Mouse (Mus musculus): ENCODE measurements around the gene Phykpl.
A peak's percentile ranks its signal among the peaks of the same experiment; 100 is the strongest.

Gene Phykpl

DNA sequence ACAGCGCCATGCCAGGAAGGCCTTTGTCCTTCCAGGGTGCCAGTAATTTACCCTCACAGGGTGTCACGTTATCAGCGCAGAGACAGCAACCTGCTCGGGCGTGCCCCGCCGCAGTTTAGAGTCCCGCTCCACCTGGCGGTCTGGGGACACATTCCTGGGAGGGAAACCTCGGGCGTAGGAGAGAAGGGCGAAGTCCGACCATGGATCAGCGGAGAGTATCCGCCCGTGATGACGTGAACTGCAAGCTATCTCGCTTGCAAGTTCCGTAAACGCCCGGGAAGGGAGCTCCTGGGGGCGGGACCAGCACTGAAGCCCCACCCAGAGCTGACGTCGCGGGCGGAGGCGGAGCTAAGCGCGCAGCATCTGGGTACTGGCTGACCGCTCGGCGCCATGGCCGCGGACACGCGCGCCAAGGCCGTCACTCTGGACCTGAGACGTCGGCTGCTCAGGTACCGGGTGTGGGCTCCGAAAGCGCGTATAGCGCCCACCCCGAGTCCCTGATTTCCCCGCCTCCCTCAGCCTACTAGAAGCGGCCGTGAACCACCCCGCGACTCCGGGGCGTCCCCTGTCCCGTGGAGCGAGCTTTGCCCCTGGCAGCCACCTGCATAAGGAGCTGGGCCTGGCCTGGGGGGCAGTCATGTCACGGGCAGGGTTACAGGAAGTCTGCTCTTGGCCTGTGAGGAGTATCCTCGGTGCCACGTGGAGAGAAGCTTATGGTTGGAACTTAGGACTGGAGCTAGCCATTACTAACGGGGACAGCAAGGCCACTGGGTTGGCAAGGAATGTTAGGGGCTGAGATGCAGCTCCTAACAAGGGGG, at the start of gene Phykpl:
TSS of gene Phykpl (plus strand) at position 327 of the 818 bp plus-strand sequence.
- peak; percentile 95 for DNase-seq (ENCODE audit: low spot score)

- DNase-seq (ENCODE audit: low spot score) = no peak
Observed at GRCm38 (mm10) chr11:51538388-51538787, 46.2 kb upstream of the Phykpl start.

DNA sequence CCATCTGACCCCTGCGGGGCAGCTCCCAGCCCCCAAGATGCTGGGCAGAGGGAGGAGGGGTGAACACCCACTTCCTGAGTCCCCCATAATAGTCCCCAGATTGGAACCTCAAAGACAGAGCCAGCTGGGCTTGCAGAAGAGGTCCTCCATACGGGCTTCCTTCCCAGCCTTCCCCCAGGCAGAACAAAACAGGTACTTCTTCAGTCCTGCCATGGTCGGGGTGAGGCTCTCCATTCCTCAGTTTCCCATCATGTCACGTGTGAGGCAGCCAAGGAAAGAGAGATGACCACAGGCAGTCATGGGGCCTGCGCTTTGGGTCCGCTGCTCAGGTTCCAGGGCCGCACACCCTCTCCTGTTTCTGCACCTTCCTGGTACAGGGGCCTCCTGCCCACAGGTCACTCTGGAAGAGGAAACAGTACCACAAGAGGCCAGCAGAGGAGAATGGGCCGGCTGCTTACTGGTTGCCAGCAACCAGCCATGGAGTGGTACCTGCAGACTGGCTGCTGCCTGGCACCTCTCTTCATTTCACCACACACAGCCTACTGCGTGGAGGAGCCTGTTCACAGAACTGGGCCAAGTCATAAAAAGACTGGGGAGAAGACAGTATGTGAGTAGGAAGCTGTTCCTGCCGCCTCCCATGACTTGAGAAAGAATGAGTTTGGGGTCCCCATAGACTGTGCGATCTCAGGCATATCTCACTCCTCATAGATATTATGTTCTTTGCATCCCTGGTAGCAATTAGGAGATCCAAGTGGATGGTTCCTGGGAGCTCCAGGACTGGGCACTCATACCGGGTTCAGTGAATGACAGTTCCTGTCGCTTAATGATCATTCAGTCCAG, 45.4 kb upstream of the Phykpl start:
- DNase-seq (ENCODE audit: low spot score) = no peak

- DNase-seq (ENCODE audit: low spot score) = peak; percentile 92
Observed at GRCm38 (mm10) chr11:51539759-51540282, 44.7 kb upstream of the Phykpl start.

- peak; percentile 8 for DNase-seq (ENCODE audit: low spot score)
Observed at GRCm38 (mm10) chr11:51542424-51542823, 42.1 kb upstream of the Phykpl start.

DNA sequence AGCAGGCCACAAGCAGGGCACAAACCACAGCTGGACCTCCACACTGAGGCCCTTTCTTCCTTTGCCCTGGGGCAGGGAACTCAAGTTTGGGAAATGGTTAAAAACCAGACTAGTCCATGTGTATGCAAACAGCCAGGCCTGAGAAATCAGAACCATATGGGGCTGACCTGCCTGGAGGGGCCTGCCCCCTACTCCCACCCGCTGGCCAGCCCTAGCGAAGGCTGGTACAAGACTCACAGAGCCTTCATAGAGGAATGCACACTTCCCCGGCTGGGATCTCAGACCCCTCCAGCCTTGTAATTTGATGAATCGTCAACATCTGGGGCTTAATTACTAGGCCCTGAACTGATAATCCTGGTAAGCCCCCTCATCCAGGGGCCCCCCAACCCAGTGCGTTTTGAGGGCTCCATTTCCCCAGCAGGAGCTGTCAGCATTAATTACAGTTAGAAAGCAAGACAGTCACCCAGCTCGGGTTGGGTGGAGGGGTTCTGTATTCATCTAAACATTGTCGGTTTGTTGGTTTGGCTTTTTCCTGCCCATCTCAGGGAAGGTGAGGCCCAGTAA, 41.0 kb upstream of the Phykpl start:
- no peak for DNase-seq (ENCODE audit: low spot score)

DNA sequence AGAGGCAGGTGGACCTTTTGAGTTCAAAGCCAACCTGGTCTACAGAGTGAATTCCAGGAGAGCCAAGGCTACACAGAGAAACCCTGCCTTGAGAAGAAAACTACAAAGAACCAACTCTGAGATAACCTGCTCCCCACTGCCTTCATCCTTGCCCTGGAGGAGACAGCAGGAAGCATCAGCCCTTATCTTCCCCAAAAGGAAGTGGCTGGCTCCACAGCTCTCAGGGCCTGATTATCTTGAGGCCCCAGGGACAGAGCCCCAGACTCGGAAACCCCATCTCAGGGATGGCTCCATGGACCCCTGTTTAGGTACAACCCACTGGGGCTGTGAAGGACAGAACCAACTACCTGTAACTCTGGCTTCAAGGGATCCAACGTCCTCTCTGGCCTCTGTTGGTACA, 40.1 kb upstream of the Phykpl start:
- DNase-seq (ENCODE audit: low spot score) = no peak

DNA sequence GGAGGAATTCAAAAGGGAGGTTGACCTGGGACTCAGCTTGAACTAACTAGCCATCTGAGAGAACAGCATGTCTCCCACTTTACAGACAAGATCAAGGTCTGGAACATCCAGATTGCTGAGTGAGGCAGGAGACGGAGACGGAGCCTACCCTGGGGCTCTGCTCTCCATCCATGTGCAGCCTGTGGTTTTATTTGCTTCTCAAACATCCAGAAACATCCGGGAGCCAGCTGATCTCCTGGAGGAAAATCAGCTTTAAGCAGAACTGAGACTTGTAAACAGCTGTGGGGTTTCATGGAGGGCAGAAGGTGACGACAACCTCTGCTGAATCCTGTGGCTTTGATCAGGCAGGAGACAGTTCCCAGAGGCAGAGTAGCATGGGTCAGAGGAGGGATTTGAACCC, 38.7 kb upstream of the Phykpl start:
- no peak for DNase-seq (ENCODE audit: low spot score)

DNA sequence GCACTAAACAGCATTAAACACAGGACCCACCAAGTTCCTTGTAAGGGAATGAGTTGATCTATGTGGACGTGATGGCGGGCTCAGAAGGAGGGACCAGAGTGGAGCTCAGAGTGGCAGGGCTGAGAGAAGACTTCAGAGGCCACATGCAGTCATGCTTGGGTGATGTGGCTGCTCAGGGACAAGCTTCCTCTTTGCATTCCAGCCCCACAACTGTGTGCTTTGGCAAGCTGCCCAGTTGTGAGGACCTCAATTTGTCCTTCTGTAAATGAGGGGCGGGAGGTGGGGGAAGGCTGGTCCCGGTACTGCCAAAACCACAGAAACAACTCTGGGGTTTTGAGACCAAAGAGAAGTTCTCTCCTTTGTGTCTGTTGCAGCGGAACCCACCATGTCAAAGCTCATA, 33.3 kb upstream of the Phykpl start:
- no peak for DNase-seq (ENCODE audit: low spot score)

- no peak for DNase-seq (ENCODE audit: low spot score)
Observed at GRCm38 (mm10) chr11:51552091-51552490, 32.5 kb upstream of the Phykpl start.

DNA sequence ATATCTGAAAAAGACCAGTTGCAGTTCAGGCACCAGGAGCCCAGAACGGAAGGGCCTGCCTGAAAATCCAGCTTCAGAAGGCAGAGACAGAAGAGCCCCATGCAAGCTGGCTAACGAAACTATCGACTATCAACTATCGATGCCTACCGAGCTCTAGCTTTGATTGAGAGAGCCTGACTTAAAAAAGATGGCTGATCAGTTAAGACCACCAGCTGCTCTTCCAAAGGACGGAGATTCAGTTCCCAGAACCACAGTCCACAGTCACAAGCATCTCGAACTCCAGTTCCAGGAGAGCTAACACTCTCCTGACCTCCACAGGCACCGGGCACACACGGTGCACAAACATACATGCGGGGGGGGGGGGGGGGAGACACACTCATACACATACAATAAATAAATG, 30.0 kb upstream of the Phykpl start:
- DNase-seq (ENCODE audit: low spot score) = no peak

GRCm38 (mm10) chr11:51555066-51555465, 29.5 kb upstream of the Phykpl start:
- no peak for DNase-seq (ENCODE audit: low spot score)

DNA sequence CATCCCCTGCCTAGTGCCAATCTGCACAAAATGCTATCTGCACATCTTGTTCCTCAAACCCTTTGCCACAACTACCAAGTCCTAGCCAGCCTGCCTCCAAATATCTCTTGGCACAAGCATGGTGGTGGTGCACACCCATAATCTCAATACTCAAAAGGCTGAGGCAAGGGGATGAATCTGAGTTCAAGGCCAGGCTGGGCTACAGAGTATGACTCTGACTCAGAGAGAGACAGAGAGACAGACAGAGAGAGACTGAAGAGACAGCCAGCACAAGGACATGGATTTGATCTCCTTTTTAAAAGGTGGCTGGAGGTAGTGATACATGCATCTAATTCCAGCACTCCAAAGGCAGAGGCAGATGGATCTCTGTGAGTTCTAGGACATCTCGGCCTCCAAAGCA, 21.3 kb upstream of the Phykpl start:
- no peak for DNase-seq (ENCODE audit: low spot score)

DNA sequence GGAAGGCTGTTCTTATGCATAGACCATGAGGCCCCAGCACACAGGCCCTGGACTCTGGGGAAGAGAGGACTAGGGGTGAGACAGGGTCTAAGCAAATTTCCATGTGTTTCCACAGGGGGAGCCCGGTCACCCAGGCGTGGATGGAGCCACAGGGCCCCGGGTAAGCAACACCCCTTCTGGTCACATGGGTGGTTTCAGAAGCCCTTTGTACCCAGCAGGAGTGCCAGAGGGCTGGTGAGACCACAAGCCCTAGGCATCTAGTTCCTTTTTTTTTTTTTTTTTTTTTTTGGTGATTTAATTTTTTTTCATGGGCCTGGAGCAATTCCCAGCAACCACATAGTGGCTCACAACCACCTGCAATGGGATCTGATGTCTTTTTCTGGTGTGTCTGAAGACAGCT, 19.5 kb upstream of the Phykpl start:
- no peak for DNase-seq (ENCODE audit: low spot score)

- no peak for DNase-seq (ENCODE audit: low spot score)
Observed at GRCm38 (mm10) chr11:51565951-51566350, 18.6 kb upstream of the Phykpl start.

DNA sequence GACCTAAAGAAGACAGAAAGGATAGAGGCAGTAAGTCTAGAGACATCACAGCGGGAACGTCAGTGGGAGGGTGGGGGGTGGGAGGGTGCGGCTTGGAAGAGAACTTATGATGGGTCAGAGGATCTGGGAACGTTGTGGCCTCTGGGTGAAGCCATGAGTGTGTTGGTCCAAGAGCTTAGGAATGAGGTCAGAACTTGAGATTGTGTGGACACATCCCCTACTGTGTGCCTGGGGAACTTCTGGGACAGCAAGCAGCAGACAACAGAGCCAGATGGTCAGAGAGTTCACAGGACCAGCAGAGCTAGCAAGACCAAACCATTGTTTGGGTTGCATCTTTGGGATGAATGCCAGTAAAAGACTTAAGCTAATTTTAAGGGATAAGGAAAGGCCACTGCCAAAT, 15.8 kb upstream of the Phykpl start:
- no peak for DNase-seq (ENCODE audit: low spot score)

DNA sequence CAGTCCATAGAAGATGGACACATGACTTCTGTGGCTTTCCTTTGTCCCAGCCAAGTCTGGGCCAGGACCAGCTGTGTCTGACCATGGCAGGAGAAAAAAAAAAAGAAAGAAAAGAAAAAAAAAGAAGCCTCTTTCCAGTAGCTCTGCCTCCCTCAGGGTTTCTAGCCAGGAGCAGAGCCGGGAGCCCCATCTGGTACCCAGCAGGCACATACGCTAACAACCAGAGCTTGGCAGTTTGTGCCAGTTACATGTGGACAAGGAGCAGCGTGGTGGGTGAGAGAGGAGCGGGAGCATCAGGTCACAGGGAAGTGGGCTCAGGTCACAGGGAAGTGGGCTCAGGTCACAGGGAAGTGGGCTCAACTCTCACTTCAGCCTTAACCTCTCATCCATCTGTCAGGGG, 8.1 kb upstream of the Phykpl start:
- DNase-seq (ENCODE audit: low spot score) = no peak

- DNase-seq (ENCODE audit: low spot score) = no peak
Observed at GRCm38 (mm10) chr11:51577587-51577986, 7.0 kb upstream of the Phykpl start.

- no peak for DNase-seq (ENCODE audit: low spot score)
Observed at GRCm38 (mm10) chr11:51579024-51579423, 5.5 kb upstream of the Phykpl start.

DNA sequence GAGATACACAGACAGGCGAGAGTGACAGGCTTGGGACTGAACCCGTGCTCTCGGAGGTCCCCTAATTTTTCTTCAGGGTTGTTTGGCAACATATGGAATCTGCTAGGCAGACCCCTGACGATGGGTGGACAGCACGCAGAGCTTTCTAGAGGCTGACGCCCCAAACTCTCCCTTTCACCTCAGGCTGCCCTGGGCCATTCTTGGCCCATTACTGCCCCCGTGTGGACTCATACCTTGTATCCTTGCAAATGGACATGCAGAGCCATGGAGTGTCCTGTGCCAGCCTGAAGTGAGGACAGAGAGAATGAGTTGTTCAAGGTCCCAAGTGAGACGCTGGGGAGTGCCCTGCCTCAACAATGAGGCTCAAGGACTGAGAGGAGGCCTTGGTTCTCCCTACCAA, 1.8 kb upstream of the Phykpl start:
- peak; percentile 82 for DNase-seq (ENCODE audit: low spot score)

DNA sequence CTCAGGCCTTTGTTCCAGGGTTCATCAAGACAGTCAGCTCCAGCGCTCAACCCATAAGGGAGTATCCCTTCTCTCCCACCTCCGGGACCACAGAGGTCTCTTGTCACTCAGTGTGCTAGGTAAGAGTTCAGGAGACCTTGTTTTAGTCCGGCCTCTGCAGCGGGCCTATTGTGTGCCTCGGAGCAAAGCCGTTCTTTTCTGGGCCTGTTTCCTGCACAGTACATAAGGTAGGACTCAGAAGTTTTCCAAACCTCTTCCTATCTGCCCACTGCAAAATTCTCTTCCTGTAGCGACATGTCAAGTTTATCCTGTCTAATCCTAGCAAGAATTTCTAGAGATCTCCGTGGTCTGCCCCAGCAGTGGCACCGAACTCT, 513 bp upstream of the Phykpl start:
- no peak for DNase-seq (ENCODE audit: low spot score)

GRCm38 (mm10) chr11:51585608-51586252, 1.2 kb downstream of the Phykpl start:
- no peak for DNase-seq (ENCODE audit: low spot score)

Measured in adipocyte (in vitro differentiated cells).